Mouse (Mus musculus) NIH3T3 (cell line): ENCODE measurements around the gene Brsk1.

Experiments used
- DNase-seq: peaks from one replicate; pipeline ENCODE4 v3.0.0-alpha.2; 2012; ENCODE audit warnings: low read depth

Brsk1 gene

DNA sequence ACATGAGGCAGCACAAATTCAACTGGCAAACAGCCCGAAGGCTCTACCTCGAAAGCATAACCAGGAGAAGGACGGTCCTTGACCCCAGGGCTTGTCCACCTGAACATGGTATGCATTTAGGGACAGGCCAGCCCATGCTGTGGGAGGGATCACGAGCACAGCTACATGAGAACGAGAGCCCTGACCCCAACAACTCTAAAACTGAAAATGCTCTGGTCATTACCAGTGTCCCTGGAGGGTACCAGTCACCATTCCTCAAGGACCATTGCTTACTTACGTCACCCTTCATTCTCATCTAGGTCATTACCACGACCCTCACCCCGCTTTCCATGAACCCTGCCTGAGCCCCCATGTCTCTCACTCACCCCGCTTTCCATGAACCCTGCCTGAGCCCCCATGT lies 21.2 kb upstream of the Brsk1 start:
- no peak for DNase-seq

DNA sequence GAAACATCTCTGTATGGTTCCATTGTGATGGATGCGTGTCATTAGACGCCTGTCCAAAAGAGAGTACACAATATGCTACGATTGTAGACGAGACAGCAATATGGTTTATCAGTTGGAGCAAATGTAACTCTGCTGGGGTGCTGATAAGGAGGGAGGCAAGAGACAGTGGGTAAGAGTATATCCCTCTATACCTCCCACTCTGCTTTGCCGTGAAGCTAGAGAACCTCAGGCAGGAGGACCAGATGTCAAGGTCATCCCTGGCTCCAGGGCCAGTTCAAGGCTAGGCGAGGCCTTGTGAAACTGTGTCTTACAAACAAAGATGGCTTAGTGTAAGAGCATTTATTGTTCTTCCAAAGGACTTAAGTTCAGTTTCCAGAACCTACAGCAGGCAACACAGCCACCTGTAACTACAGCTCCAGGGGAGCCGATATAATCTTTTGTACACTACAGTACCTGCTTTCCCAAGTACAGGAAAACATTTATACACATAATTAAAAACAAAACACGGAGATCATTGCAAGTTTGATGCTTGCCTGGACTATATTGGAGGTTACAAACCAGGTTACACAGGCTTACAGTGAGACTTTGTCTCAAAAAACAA lies 19.6 kb upstream of the Brsk1 start:
- no peak for DNase-seq

DNA sequence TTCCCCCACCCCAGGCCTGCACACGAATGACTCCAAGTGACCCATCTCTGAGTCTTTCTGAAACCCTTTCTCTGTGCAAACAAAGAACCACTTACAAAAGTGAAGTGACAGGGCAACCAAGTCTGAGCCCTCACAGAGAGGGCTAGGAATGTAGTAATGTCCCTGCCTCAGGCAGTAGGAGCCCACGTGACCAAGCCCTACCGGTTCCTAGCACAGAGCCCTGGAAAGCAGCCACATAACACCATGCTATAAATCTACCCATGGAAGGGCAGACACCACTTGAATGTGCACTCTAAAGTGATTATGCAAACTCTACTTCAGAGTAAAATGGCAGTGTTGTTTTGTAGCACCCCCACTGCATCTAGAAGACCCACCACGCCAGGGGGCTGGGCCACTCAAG lies 18.4 kb upstream of the Brsk1 start:
- peak; percentile 51 for DNase-seq

DNA sequence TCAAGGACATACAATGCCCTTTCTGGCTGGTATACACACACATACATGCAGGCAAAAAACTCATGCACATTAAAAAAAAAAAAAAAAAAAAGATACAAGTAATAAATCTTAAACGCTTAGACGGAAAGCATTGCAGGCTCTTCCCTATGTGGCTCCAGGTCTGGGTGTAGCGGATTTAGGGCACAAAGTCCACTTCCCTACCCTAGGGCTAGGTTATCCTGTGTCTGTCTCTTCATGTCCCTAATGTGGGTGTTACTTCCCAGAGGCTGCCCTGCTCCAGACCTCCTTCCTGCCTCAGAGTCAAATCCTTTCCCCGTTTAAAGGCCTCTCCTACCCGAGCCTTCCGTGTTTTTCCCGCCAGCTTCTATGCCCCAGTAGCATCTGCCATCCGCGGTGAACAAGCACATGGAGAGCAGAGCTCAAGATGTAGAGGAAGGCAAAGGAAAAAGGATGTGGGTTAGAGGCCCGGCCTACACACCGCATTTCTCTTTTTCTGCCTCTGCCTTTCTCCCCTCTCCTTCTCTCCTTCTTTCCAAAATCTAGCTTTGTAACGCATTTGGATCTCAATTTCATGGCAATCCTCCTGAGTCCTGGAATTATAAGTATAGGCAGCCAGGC lies 16.2 kb upstream of the Brsk1 start:
- DNase-seq, result no peak

DNA sequence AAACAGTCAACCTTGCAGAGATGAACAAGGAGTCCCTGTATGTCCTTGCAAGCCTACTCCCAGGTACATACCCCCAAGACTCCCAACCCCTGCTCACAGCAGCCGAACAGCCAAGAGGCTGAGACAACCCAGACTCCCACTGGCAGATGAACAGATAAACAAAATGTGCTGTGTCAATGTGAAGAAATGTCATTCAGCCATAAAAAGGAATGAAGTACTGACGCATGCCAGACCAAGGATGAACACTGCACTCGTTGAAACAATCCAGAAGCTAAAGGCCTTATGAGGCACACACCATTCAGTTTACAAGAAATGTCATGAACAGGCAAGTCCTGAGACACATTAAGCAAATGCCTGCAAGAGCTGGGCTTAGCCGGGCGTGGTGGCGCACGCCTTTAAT lies 15.2 kb upstream of the Brsk1 start:
- DNase-seq, result no peak

DNA sequence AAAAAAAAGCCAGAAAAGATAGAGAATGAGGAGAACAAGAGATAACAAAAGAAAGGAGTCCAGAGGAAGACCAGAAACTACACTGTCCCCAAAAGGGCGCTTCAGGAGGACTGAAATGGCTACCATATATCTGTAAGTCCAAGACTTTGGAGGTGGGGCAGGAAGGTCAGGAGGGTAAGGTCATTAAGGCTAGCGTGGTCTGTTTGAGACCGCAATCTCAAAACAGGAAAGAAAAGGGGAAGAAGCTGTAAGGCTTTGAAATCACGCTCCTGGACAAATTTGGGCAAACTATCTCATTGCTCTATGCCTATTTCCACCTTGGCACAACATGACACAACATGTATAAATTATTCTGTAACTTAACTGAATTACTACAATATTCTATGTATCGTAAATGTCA lies 7.1 kb upstream of the Brsk1 start:
- DNase-seq, result no peak

DNA sequence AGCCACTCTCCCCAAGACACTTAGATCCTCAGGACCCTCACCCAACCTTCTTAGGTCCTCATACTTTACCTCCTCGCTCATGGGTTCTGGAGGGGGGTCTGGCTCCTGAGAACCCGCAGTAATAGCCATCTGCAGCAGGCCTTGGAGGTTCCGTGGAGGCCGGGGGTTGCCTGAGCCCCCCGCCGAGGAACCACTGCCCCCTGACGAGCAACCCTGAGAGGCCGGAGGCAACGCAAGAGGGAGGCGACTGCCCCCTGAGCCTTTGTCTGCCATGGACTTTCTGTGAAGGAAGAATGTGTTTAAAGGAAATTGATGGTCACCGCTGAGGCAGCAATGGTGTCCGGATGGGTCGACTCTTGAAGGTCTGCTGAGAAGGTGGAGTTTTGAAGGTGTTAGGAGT lies 6.2 kb upstream of the Brsk1 start:
- no peak for DNase-seq

DNA sequence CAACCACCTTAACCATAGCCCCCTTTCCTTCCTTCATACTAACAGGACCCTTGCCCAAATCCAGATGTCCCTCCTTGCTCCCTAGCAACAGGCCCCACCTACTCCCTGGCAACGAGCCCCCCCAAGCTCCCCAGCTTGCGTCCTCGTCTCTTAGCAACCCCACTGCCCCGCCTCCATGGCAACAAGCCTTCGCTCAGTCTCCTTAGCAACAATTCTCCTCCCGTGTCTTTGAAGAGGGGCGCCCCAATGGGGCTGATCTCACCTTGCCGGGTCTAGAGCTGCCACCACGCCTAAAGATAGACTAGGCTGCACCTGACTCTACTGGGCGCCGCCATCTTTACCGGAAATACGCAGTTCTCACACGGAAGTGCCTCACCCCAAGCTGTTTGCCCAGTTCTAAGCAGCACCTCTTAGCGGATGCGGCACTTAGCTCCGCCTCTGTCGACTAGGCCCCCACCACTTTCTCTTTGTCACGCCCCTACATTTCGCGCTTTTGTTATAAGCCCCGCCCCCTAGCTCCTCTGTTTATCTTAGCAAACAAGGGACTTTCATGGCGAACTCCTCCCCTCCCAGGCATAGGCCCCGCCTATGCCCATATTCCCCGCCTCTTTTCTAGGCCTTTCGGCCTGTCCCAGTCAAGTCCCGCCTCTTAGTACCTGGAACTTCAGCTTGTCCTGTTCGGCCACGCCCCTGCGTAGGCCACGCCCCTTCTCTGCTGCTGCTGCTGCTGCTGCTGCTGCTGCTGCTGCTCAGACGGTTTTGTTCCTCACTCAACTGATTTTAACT lies 5.6 kb upstream of the Brsk1 start, which contains the start of gene Hspbp1:
Gene Hspbp1 (minus strand): TSS at position 437 of the 786 bp plus-strand sequence.
- DNase-seq, result peak; percentile 99

DNA sequence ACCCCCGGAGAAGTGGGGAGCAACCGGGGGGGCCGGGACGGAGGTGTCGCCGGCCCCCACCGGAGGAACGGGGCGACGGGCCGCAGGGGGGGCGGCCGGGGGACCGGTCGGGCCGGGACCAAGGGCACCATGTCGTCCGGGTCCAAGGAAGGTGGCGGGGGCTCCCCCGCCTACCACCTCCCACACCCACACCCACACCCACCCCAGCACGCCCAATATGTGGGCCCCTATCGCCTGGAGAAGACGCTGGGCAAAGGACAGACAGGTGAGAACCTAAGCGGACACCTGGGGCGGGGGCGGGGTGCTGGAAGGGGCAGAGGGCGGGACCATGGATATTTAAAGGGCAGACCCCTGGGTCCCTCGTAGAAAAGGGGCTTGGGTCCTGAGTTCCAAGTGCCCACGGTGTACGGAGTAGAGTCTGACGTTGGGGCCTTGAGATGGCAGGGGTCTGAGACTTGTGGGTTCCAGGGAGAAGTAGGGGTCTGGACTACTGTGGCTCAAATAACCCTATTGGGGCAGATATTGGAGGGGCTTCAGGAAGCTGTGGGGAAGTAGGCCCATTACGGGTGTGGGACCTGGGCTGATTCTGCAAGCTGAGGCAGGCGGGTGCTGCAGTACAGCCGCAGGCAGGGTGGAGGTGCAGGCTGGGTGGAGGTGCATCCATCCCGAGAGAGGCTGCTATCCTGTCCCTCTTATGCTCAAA lies 698 bp downstream of the Brsk1 start:
- DNase-seq, result peak; percentile 26

DNA sequence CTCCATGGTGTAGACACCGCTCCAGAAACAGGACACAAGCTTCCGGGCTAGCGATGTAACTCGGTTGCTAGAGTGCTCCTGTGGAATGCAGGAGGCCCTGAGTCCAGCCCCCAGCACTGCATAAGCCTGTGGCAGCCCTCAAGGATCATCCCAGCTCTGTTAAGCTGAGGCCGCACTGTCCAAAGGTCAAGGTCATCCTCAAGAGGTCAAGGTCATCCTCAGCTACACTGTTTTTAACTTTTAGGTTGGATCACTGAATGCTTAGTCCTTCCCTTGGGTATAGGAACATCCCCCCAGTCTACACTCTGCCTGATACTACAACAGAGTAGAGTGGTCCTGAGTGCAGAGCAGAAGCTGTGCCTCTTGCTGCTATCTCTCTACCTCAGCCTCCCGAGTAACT lies 2.6 kb downstream of the Brsk1 start:
- DNase-seq, result no peak

DNA sequence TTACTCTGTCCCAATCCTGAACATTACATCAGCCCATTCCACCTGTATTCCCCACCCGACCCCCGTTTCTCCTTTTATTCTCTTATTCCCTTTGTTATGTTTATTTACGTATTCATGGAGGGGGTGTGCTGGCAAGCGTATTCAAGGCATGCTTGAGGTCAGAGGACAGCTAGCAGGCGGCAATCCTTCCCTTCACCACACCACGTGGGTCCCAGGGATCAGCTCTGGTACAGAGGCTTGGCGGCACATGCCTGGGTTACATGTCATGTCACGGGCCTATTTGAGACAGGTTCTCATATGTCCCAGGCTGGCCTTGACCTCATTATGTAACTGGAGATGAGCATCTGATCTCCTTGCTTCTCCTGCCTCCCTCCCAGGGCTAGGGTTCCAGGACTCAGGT lies 11.9 kb downstream of the Brsk1 start:
- no peak for DNase-seq

DNA sequence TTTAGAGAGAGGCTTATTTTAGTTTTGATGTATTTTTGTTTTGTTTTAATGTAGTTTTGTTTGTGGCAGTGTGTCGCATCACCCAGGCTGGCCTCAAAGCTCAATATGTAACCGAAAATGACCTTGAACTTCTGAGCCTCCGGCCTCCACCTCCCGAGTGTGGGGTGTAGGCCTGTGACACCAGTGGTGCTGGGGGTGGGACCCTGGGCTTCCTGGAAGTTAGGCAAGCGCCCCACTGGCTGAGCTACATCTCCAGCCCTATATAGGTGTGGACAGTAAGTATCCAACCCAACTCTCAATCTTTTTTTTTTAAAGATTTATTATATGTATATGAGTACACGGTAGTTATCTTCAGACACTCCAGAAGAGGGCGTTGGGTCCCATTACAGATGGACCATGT lies 12.8 kb downstream of the Brsk1 start:
- DNase-seq, result no peak

DNA sequence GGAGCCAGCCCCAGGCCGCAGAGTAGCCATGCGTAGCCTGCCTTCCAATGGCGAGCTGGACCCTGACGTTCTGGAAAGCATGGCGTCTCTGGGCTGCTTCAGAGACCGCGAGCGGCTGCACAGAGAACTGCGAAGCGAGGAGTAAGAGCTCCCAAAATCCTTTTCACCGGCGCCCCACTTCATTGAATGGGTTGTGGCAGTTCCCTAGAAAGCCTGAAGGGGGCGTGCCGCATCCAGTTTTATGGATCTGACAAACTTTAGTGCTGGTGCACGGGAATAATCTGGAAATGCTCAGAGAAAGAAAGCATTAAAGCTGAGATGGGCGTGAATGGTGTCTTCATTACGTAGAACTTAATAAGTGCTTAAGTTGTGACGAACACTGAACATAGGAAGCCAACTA lies 14.7 kb downstream of the Brsk1 start:
- DNase-seq, result peak; percentile 55

DNA sequence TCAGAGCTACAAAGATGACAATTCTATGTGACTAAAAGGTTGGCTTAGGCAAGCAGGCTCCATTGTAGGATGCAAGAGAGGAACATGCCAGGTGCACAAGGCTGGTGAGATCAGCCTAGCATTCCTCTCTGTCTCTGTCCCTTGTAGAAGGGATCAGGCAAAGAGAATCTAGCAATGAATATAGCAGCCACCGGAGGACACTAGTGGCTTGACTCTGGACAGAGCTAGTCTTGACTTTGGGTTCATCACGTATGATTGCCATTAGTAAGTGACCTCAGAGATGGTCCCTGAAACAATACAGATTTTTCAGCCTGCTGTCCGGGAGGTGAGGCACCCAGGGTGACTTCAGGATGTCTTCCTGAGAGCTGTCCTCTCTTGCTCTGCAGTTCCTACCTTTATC lies 22.2 kb downstream of the Brsk1 start:
- no peak for DNase-seq

DNA sequence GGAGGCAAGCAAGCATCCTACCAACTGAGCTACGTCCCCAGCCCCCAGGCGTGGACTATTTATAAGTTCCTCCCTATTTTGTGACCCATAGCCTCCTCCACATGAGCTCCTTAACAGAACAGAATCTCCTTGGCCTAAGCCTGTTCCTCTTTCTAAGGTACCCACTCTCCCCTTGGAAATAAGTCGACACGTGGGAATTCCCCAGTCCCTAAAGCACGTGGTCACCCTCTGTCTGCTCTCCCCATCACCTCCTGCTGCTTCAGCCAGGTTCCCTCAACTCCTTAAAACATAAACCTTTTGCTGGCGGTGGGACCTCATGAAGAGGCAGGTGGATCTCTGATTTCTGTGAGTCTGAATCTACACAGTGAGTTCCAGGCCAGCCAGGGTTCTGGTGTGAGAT lies 26.6 kb downstream of the Brsk1 start:
- DNase-seq, result no peak

DNA sequence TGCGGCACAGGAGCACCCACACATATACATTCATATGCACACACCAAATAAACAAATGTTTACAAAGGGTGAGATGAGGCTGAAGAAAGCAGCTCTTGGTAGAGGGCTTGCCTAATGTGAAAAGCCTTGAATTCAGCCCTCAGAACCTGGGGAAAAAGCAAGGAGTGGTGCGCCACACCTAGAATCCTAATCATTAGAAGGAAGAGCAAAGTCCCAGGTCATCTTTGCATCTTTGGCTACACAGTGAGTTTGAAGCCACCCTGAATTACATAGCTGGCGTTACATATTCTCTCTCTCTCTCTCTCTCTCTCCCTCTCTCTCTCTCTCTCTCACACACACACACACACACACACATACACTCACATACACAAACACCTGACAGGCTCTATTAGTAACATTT lies 28.9 kb downstream of the Brsk1 start:
- DNase-seq, result no peak

DNA sequence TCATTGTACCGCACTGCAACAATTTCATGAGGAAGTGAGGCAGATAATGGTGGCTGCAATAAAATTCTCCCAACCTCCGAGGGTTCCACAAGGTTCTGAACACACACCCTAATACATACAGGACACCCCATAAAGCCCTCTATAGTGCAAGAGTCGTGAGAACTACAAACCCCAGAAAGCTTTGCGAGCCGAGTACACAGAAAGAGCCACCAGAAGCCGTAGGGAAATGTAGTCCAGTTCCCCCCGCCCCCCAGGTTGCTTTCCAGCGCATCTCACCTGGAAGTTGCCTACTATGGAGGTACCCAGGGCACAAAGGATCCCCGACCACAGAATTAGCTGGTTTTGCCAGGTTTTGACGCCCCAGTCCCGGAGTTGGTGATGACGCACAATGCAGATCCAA lies 33.1 kb downstream of the Brsk1 start:
- no peak for DNase-seq

DNA sequence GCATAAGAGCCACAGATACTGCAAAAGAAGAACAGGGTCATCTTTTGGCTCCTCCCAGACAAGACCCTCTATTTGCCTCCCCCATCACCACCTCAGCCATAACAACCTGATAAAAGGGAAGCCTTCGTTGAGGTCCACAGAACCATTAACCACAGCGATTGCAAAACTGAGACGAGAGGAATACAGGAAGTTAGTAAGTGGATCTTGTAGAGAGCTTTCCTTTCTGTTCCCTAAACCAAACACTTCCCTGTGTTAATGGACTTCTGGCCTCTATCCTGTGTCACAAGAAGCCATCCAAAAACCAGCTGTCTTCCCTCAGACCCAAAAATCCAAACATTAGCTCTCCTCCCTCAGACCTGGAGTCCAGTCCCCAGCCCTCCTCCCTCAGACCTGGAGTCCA lies 34.0 kb downstream of the Brsk1 start:
- DNase-seq, result no peak

DNA sequence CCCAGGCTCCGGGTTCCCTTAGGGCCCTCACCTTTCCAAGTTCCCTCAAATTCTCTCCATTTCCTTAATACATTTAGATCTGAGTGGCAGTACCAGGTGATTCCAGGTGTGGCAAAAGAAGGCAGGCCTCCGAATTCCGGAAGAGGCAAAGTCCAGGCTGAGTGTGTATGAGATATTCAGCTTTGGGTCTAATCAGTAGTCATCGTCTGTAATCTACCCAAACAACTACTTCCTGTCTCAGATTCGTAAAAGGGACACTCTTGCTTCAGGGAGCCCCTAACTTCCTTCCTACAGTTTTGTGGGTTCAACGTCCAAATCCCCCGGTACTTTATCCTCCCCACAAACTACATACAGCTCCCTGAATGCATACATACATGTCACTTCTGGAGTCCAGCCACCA lies 34.8 kb downstream of the Brsk1 start, which contains the start of gene Tmem150b:
Gene Tmem150b (minus strand): TSS at position 81 of the 400 bp plus-strand sequence.
- no peak for DNase-seq

DNA sequence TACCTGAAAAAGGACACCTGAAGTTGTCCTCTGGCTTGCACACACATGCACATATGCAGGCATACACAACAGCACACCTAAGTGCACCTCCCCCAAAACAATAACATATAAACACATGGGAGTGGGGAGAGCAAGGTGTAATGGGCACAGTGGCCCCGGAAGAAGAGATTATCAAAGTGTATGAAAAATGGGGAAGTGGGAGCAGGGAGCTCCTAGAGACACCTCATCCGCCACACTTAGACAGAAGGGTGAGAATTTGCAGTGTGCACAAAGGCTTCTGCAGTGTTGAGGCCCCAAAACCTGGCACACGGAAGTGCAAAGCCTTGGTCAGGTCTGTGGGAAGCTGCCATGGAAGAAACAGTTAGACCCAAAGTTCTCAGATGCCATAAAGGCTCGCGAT lies 40.7 kb downstream of the Brsk1 start:
- no peak for DNase-seq

DNA sequence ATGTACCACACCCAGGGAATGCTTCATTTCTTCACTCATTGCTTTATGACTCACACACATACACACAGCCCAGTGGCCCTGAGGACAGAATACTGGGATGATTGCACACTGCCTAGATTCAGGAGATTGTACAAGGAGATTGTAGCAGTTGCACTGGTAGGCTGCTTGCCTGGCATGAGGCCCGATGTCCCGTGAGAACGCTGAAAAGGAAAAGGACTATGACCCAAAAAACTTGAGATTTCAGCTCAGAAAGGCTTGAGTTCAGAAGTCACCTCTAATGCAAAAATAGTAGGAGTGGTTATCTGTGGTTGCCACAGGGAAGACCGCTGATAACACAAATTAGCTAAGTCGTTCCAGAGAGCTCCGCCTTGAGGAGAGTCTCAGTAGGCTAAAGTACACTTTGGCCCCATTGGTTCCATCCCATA lies 42.6 kb downstream of the Brsk1 start:
- peak; percentile 31 for DNase-seq

DNA sequence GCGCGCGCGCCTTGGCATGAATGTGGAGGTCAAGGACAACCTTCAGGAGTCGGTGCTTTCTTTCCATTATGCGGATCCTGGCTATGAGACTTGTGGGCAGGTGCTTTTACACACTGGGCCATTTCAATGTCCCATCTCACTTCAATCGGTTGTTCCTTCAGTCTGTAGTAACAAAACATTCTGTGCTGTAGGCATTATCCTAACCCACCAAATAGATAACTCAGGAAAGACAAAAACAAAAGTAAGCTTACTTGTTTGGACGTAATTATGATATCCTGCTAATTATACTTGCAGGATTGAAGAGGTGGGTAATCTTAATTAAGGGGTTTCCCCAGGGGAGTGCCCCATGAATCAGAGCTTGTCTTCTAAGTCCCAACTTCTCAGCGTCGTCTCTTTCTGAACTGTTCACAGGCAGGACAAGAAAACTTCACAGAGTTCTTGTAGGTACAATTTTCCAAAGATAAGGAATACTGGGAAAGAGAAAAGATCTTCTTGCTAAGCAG lies 48.7 kb downstream of the Brsk1 start:
- DNase-seq, result no peak
